Mouse (Mus musculus): ENCODE results near the gene Slc9a3.

The Slc9a3 gene

DNA sequence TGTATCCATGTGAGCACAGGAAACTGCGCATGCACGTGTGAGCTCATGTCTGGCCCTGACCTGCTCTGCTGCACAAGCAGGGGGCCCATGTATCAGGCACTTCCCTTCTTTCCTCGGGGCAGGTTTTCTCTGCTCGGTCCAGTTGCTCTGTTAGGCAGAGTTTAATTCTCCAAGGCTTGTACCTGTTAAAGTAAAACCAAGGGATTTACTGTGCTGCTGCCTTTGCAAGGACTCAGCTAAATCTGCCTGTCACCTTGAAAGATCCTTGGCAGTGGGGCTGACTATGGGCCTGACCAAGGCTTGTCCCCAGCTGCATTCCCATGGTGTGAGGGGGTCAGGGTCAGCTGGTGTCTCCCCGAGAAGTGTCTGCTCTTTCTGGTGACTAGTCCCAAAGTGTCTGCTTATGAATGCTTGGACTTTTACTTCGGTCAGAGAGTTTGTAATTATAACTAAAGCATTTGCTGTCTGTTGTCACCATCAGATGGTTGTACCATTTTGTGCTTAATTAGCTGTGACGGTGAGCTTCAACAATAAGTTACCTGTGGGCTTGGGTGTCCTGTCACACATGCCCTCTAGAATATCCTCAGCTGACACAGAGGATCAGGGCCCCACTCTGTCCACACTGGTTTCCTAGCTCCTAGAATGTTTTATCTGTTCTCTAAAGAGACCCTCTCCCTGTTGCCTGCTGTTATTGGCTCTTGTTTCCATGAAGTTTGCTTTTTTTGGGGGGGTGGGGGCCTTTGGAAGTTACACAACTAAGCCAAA is 23.0 kb downstream of the Slc9a3 start:
- no peak for DNase-seq (ENCODE audit: low read depth, low spot score)

DNA sequence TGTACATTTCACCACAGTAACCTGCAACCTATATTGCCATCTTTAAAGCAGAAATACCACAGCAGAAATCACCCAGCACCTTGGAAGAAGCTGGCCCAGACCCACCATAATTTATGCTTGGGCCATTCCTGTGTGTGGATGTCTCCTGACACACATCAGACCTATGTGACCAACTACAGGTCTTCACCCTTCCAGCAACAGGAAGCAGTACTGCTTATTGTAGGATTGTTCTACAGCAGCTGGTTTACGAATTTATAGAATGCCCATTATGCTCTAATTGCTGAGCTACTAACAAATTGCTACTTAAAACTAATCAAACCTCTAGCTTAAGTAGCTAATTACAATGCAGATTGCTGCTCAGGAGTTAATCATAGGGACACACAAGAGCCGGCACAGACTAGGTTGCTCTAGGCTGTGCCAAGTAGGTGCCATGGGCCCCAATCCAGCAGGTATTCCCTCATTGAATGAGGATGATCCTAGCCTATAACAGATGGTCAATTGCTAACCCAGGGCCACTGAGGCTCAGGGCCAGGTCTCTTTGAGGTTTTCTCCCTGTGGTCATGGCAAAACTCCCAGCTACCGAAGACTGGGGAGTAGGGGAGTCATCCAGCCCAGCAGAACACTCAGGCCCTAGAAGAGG is 24.8 kb downstream of the Slc9a3 start:
- no peak for DNase-seq (ENCODE audit: low read depth, low spot score)

DNA sequence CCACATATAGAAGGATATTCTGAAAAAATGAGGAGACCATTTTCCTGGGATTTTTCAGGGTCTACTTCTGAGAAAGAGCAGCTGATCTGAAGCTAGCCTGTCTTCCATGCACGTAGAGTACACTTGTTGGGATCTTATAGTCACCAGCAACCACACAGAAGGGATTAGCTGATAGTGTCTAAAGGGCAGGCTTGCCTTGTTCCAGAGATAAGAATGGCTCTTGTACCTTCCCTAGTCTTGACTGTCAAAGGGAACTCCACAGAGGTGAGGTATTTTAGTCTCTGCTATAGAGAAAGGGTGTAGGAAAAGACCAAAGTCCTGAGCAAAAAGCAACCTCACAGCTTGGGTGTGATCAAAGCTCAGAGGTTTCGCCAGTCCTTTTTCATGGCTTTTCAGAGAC is 26.1 kb downstream of the Slc9a3 start:
- DNase-seq (ENCODE audit: low read depth, low spot score) = no peak

DNA sequence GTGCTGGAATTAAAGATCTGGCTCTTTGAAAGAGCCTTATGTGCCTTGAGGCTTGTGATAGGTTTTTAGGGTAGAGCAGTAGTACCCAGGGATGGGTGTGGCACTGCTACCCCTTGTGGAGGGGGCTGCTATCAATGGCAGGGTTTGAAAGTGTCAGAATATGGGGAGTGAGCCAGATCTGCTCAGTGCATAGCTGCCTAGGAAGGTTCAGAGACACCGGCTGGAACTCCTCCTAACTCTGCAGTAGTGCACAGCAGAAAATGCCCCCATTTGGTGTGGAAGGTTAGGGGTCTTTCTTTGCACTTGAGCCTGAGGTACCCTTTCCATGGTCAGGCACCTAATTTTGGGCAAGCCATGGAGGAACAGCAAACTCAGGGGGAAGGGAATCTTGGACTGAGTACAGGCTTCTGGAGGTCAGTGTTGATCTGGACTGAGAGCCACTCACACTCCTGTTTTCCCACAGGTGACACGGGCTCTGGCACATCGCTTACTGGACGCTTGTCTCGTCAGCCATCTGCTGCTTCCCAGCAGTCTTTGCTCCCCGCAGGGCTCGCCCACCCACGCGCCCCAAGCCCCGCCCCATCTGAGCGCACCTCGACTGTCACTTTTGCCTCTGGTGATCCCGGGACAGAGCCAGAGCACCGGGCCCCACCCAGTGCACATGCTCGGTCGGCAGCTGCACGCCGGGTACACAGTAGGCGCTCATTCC is 45.2 kb downstream of the Slc9a3 start:
- DNase-seq (ENCODE audit: low read depth, low spot score) = no peak

DNA sequence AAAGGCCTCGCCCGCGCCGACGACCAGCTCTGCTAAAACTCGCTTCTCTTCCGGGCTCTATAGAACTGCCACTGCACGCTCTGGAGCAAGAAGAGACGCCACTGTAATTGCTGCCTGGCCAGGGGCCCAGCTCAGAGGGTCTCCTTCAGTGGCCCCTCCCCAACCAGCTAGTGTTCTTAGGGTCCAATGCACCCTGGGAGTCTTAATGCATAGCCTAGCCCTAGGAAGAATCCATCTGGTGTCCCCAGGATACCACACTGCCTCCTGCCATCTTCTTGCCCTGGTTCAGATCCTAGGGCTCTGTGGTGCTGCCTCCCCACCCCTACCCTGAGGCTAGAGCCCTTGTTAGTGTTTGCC is 45.8 kb downstream of the Slc9a3 start:
- no peak for DNase-seq (ENCODE audit: low read depth, low spot score)

DNA sequence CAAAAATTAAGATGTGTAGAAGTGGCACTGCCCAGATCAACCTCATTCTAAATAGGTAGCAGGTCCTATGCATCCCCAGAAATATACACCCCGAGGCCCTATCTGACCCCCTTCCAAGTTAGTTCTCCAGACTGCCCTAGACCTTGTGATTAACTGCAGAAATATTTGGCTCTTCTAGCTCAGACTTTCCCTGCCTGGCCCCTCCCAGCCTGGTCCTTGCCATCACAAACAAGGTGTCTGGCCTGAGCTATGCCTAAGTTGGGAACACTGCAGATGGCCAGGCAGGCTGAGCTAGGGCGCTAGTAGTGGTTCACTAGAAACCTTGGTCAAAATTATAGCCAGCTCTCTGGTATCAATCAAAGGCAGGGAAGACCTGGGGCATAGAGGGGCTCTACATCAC is 46.2 kb downstream of the Slc9a3 start:
- no peak for DNase-seq (ENCODE audit: low read depth, low spot score)

DNA sequence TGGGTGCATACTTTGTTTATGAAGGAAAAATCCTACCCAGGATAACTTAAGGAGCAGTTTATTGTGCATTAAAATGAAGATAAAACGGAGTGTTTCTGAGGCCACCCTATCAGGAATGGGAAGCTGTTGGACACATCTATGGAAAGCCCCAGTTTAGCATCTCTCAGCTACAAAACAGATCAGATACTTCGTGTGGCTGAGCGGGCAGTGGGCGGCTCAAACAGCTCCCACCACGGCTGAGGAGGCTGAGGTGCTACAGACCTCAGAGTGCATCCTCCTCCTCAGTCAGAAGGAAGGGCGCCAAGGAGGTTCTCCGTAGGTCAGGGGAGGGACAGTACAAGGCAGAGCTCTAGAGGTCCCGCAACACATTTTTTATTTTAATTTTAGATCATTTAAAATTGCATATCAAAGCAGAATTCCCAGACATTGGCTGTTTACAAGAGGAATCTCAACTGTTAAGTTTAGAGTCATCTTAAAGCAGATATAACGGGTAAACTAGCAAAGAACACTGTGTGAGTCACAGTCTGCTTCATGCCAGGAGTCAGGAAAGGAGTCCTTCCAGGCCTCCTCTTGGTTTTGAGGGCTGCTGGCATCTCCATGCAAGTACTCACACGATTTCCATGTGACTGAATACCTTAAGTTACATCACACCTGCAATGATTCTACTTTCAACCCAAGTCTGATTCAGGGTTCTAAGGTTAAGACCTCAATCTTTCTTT is 48.3 kb downstream of the Slc9a3 start:
- no peak for DNase-seq (ENCODE audit: low read depth, low spot score)

DNA sequence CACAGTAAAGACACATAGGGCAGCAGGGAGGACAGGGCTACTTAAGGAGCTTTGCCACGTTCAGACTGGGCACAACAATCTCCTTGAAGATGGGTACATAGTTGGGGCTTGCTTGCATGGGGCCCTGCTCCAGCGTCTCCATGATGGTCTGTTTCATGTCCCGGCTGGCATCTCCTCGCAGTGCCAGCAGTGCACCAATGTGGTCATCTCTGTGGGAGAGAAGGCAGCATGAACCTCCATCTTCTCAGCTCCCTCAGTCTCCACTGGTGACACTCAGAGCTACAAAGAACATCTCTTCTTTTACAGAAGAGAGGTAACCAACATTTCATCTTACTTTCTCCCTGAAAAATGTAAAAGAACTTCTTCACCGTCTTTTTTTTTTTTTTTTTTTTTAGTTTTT is 50.8 kb downstream of the Slc9a3 start:
- no peak for DNase-seq (ENCODE audit: low read depth, low spot score)

DNA sequence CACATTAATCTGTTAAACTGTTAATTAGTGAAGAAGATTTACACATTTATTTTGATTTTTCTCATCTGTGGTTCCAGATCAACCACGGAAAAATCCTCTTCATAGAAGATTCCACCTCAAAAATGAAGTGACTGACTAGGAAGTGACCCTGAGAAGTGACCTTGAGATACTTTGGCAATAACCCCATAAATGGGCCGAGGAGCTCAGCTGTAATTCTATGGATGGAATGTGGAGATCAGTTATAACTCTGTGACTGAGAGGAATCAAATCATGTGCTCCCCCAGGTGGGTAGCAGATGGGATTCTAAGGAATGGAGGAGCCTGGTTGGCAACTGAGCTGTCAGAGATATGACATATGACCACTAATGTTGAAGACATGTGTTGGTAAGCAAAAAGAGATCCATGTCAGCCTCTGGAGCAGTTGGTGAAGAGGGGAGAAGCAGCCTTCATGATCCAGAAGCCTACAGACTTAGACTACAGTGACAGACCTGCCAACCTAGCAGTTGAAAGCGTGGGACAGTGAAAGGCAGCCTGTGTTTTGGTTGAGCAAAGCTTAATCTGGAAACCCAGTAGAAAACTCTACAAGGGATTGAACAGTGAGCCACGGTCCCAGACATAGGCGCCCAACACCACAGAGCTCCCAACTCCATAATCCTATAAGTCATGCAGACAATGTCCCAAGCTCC is 61.9 kb downstream of the Slc9a3 start:
- no peak for DNase-seq (ENCODE audit: low read depth, low spot score)

DNA sequence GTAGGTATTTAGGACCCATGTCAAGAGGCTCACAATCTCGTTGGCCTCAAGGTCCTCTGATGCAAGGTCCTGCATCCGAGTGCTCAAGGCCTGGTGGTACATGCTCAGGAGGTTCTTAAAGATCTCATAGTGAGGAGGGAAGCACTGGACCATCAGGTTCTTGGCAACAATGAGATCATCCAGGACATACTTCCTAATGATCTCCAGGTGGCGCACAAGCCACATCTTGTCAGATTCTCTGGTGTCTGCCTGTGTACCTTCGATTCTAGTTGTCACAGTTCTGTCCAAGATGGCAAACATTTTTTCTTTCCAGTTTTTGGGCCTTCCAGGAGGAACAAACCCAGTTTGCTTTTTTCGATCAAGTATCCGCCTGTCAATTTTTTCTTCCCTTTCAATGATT is 71.4 kb downstream of the Slc9a3 start:
- no peak for DNase-seq (ENCODE audit: low read depth, low spot score)

DNA sequence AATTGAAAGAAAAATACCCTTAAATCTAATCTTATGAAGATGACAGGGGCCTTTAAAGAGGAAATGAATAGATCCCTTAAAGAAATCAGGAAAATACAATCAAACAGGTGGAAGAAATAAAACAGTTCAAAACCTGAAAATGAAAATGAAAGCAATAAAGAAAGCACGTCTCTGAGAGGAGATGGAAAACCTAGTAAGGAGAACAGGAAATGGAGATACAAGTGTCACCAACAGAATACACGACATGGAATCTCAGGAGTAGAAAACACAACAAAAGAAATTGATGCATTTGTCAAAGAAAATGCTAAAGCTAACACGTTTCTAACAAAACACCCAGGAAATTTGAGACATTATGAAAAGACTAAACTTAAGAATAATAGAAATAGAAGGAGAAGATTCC is 75.2 kb downstream of the Slc9a3 start:
- no peak for DNase-seq (ENCODE audit: low read depth, low spot score)

DNA sequence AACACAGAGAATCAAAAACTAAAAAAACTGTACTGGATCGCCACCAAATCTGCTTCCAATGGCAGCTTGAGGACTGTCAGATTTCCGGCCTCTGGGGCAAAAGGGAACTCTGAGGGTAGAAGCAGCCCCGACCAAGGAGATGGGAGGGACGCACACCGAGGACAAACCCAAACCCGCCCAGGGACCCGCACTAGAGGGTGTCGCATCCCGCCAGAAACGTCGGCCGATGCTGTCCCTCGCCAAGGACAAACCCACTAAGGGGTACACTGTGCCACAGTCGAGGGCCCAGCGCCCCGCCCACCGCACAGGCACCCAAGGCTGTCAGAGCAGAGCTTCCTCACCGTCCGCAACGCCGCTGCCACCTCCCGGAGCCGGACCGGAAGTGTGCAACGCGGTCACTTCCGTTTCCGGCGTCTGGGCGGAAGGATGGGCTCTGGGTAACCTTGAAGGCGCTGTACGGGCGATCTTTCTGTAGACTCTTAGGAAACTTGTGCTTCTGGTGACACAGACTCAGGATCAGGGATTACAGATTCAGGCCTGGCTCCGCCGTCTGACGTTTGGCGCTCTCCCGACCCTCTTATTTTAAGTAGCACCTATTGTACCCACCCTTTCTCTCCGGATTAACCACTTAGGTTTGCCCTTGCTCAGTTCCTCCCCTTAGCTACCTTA is 87.2 kb downstream of the Slc9a3 start, which contains the start of gene Exoc3:
Gene Exoc3 (minus strand): TSS at position 416 of the 669 bp plus-strand sequence.
- DNase-seq (ENCODE audit: low read depth, low spot score) = peak; percentile 88

DNA sequence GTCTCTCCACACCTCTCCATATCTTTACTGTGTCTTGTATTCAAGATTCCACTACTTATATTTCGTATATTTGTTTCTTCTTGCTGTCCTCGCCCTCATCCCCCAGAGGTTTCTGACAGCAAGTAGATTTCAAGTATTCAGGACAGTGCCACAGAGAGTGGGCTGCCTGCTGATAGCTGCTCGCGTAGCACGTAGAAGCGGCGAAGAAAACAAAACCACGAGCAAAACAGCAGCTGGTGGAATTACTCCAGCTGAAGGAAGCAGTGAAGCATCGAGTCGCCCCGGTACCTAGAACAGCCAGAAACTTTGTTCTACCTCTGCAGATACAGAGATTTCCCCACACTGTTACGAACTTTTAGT is 87.7 kb downstream of the Slc9a3 start:
- peak; percentile 1 for DNase-seq (ENCODE audit: low read depth, low spot score)

DNA sequence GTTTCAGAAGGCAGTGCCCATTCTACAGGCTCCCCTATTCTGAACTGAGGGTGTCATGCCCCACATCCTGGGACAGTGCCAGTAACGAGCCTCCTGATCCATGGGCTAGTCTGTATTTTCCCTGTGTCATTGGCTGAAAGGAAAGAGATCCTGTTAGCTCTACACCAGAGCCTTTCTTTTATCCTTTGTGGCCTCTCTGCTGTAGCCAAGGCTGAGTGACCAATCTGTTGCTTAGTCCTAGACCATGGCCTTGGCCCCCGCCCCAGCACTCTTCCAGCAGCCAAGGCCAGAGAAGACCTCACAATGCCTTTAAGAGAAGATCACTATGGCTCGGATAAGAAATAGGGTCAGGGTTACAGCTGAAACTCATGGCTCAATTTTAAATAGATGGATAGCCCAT is 97.2 kb downstream of the Slc9a3 start:
- DNase-seq (ENCODE audit: low read depth, low spot score) = no peak

Measured in forelimb bud, embryonic 11.5 days (tissue).